Mouse (Mus musculus): ENCODE data around the gene Ppib.

DNA sequence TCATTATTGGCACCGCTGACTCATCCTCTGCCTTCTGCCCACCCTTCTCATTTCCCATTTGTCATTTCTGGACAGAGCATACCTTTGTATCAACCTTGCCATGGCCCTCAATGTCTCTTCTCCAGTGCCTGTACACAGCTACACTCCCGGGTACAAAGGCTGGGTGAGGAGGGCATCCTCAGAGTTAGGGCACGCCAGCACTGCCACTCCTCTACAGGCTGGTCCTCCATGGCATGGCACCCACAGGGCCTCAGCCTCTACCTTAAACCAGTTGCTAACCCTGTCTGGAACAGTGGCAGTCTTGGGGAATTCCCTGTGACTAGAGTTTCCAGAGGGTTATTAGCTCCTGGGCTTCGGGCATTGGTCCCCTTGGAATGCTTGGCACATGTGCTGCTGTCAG, 21.4 kb upstream of the Ppib start:
- TF ChIP-seq EP300 (IDR thresholded peaks at IDR 0.05; ENCODE audit: low read length) (no peak), POLR2A (IDR thresholded peaks at IDR 0.05; ENCODE audit: low read depth, low read length) (no peak), TCF12 (IDR thresholded peaks at IDR 0.05; ENCODE audit: low read depth, low read length) (no peak), MEF2A (IDR thresholded peaks at IDR 0.05; ENCODE audit: borderline replicate concordance, low read depth, low read length) (no peak), CTCF (conservative IDR thresholded peaks at IDR 0.05 in 1 of 2, IDR thresholded peaks at IDR 0.05 in 1 of 2; ENCODE audit: low read depth in 2 of 2, low read length in 2 of 2) (no peak), MAX (IDR thresholded peaks at IDR 0.05; ENCODE audit: low read length) (no peak), NRF1 (IDR thresholded peaks at IDR 0.05; ENCODE audit: low read depth, low read length) (no peak), RCOR1 (conservative IDR thresholded peaks at IDR 0.05; ENCODE audit: low read depth, low read length) (no peak), CHD2 (IDR thresholded peaks at IDR 0.05; ENCODE audit: low read length) (no peak), ZNF384 (IDR thresholded peaks at IDR 0.05; ENCODE audit: low read depth, low read length) (no peak), USF1 (IDR thresholded peaks at IDR 0.05; ENCODE audit: low read depth, low read length) (no peak)
